Mouse (Mus musculus) cerebellum, adult 11-12 months (tissue): Measurements from ENCODE around the gene Olfr1188.
"Not testable (repeated sequence)": the region's sequence is repeated elsewhere in the genome, so short reads cannot be mapped to it uniquely, and the experiment has no call there.

ENCODE experiments used
- DNase-seq: peaks from one replicate; pipeline ENCODE4 v3.0.0; 2022

Olfr1188 gene

DNA sequence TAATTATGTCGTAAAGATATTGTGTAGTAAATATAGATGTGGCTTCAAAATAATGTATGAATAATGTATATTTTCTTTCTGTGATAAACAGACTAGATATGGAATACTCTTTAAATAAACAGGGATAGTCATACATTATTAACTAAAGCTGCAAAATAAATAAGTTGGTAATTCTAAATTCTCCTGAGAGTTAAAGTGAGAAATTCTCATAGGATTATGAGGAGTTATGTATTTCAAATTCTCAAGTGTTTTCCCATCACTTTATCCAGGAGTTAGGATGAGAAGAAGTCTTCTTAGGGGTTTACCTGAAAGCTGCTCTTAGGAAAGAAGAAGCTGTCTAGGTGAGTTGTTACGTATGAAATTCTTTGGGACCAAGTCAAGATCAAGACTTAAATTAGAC, at the start of gene Olfr1188:
Olfr1188 (plus strand) TSS at position 301 of the 400 bp plus-strand sequence.
- no peak for DNase-seq

DNA sequence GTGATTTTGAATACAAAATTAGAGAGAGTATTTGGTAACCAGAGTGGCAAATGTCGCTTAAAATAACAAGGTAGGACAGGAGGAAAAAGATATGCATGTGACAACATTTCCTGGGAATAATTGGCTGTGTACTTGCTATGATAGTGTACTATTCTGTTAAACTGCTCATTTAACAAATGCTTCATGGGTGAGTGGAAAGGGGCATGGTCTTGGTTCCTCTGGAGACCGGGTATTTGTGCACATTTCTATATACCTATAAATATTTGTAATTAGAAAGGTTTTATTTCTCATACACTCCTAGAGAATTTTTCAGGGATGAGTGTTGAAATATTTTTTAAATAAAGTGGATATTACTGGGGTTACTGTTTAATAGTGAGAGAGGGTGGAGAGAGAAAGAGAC, 38.5 kb upstream of the Olfr1188 start, which contains the start of gene Olfr1186:
Olfr1186 (plus strand) TSS at position 301 of the 400 bp plus-strand sequence.
- DNase-seq = no peak

GRCm38 (mm10) chr2:88525720-88526119, 31.0 kb upstream of the Olfr1188 start:
- DNase-seq = no peak

- DNase-seq = not testable (repeated sequence)
Measured at GRCm38 (mm10) chr2:88572696-88573095, 16.0 kb downstream of the Olfr1188 start.

DNA sequence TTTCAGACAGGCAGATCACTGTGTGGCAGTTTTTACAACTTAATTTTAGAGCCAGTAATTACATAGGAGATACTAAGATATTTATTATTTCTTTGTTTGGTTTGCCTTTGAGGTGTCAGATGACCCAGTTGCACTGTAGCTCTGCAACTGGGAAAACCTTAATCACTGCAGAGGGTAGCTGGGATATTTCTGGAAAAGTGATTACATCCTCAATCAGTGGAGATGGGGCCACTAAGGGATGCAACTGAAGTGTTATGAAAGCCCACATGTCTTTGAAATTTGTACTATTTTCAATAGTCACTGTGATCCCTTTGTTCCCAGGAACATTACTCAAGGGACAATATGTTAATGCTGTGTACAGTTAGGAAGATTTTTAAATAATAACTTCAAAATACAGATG, 29.4 kb downstream of the Olfr1188 start, which contains the start of gene Olfr1189:
Olfr1189 (plus strand) TSS at position 301 of the 400 bp plus-strand sequence.
- DNase-seq = no peak
